Mouse (Mus musculus) heart, postnatal 0 days (tissue): ENCODE measurements around the gene Lingo1. TPM values are rescaled to one million over a fixed set of nuclear protein-coding genes. Genes with fewer than 3 reads are reported as not detected.

ENCODE experiments used
- ATAC-seq: fragments of 200-750 bp; cut with Nextera tagmentation; 2 replicates; pipeline ENCODE4 v1.8.0; 2017; ENCODE audit warnings: low read depth, moderate number of reproducible peaks, moderate library complexity; ENCODE audit not compliant: insufficient read depth
- DNase-seq: peaks from one replicate; pipeline ENCODE4 v3.0.0-alpha.2; 2016; ENCODE audit warnings: low spot score
- H3K27ac ChIP-seq: fragments of 300-500 bp; sonication (generic); 2 replicates; pipeline ENCODE4 v1.5.1; 2014; ENCODE audit warnings: low read depth, mild to moderate bottlenecking
- H3K27me3 ChIP-seq: fragments of 300-500 bp; sonication (generic); 2 replicates; pipeline ENCODE4 v1.6.1; 2014; ENCODE audit warnings: low read length, mixed read lengths; ENCODE audit not compliant: control insufficient read depth, insufficient read depth
- H3K36me3 ChIP-seq: fragments of 300-500 bp; sonication (generic); replicated peaks from 2 replicates; pipeline ENCODE4 v1.6.1; 2014; ENCODE audit warnings: low read length, mixed read lengths; ENCODE audit not compliant: control insufficient read depth, insufficient read depth
- H3K4me1 ChIP-seq: fragments of 300-500 bp; sonication (generic); 2 replicates; pipeline ENCODE4 v1.6.1; 2014; ENCODE audit warnings: antibody characterized with exemption; ENCODE audit not compliant: control insufficient read depth, insufficient read depth
- H3K4me2 ChIP-seq: fragments of 300-500 bp; sonication (generic); 2 replicates; pipeline ENCODE4 v1.6.1; 2014; ENCODE audit warnings: low read depth, mild to moderate bottlenecking, low read length, moderate library complexity
- H3K4me3 ChIP-seq: fragments of 300-500 bp; sonication (generic); 2 replicates; pipeline ENCODE4 v1.5.1; 2014; ENCODE audit warnings: low read depth, low read length
- H3K9ac ChIP-seq: fragments of 300-500 bp; sonication (generic); replicated peaks from 2 replicates; pipeline ENCODE4 v1.6.1; 2014; ENCODE audit warnings: low read depth, low read length, mixed read lengths
- H3K9me3 ChIP-seq: fragments of 300-500 bp; sonication (generic); replicated peaks from 2 replicates; pipeline ENCODE4 v1.6.1; 2016; ENCODE audit warnings: low read length; ENCODE audit not compliant: control insufficient read depth
- CTCF ChIP-seq: IDR thresholded peaks from 2 replicates; pipeline ENCODE4 v1.5.1; 2016; ENCODE audit warnings: antibody characterized with exemption, control low read depth, low read depth
- EP300 ChIP-seq: IDR thresholded peaks from 2 replicates; pipeline ENCODE4 v1.6.1; 2016; ENCODE audit warnings: antibody characterized with exemption, low read depth
- WGBS: fragments of 180-500 bp; shearing (Covaris S2); extraction: QIAGEN DNeasy Blood & Tissue Kit; methylation state at CpG from one replicate; pipeline ENCODE4 v1.1.7; 2014; 5-methylcytosine and 5-hydroxymethylcytosine counted together
- polyA plus RNA-seq: library from polyadenylated mRNA; unstranded; fragments of >200 nt; fragmentation: Nextera tagmentation; extraction: Ambion mirVana; gene quantifications from 2 replicates; pipeline ENCODE4 v1.2.1, GENCODE M21; 2015
- total RNA-seq: library from RNA; depleted of rRNA; stranded (reverse); fragments of >200 nt; gene quantifications from 2 replicates; pipeline ENCODE4 v1.2.3, GENCODE M21; 2014; ENCODE audit warnings: low replicate concordance

The Lingo1 gene
- total and polyA plus RNA-seq, 2 experiments from 2014 or later, result 0.66 to 2.4 TPM

GRCm38 (mm10) chr9:56734398-56734797, 61.9 kb downstream of the Lingo1 start:
- Histone ChIP-seq H3K4me2 (no peak overlapping the region), H3K36me3 (no peaks in the 10 kb centered on the region), H3K4me3 (no peak overlapping the region), H3K4me1 (no peaks in the 10 kb centered on the region), H3K9me3 (no peaks in the 10 kb centered on the region), H3K27me3 (peaks cover 30% of the 10 kb centered on the region; the same call in 1 of the 2 replicates), H3K9ac (no peak overlapping the region), H3K27ac (no peak overlapping the region)
- DNase-seq (no peak), ATAC-seq (no peak)
- no peak for TF ChIP-seq EP300
- TF ChIP-seq CTCF, result no peak
- WGBS, result 50% methylated on average over 6 of the region's 6 CpGs

- DNase-seq, result no peak
- Histone ChIP-seq H3K9ac (no peak overlapping the region), H3K9me3 (no peaks in the 10 kb centered on the region), H3K27ac (no peak overlapping the region), H3K4me3 (no peak overlapping the region), H3K4me1 (no peaks in the 10 kb centered on the region), H3K27me3 (peaks cover 51% of the 10 kb centered on the region), H3K4me2 (no peak overlapping the region), H3K36me3 (no peaks in the 10 kb centered on the region)
- WGBS, result 29% methylated on average over 2 of the region's 2 CpGs
- TF ChIP-seq CTCF (no peak), EP300 (no peak)
- no peak for ATAC-seq
Measured at GRCm38 (mm10) chr9:56730997-56731396, 65.3 kb downstream of the Lingo1 start.

- TF ChIP-seq EP300 (no peak), CTCF (no peak)
- WGBS, result 27% methylated on average over 2 of the region's 2 CpGs
Measured at GRCm38 (mm10) chr9:56729145-56729544, 67.1 kb downstream of the Lingo1 start.

GRCm38 (mm10) chr9:56727703-56728684, 68.3 kb downstream of the Lingo1 start:
- H3K27ac ChIP-seq, result no peak overlapping the region
- no peaks in the 10 kb centered on the region for H3K36me3 ChIP-seq
- WGBS, result 32% methylated on average over 15 of the region's 15 CpGs
- no peak for TF ChIP-seq CTCF
- no peak for TF ChIP-seq EP300
- peaks cover 51% of the 10 kb centered on the region for H3K27me3 ChIP-seq
- H3K9ac ChIP-seq, result no peak overlapping the region
- H3K4me1 ChIP-seq, result no peaks in the 10 kb centered on the region
- no peak for DNase-seq
- no peak for ATAC-seq
- H3K9me3 ChIP-seq, result no peaks in the 10 kb centered on the region
- no peak overlapping the region for H3K4me2 ChIP-seq
- no peak overlapping the region for H3K4me3 ChIP-seq

More at GRCm38 (mm10) chr9:56729145-56729544, 67.1 kb downstream of the Lingo1 start:
- Histone ChIP-seq H3K4me1 (no peaks in the 10 kb centered on the region), H3K4me3 (no peak overlapping the region), H3K9ac (no peak overlapping the region), H3K4me2 (no peak overlapping the region), H3K36me3 (no peaks in the 10 kb centered on the region), H3K27me3 (peaks cover 52% of the 10 kb centered on the region), H3K27ac (no peak overlapping the region), H3K9me3 (no peaks in the 10 kb centered on the region)
- ATAC-seq (no peak), DNase-seq (no peak)

DNA sequence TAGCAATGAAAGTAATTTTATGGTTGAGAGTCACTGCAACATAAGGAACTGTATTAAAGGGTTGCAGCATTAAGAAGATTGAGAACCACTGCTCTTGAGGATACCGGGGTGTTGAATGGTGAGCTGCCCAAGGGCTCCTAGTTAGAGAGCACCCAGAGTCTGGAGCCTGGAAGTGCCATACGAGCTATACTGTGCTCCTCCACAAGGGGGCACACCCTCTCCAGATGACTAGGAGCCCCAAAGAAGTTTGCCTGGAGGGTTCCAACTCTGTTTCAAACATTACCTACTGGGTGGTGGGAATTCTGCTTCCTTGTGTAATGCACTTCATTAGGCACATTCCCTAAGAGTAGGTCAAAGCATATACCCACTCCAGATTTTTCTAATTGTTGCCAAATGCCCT, 70.5 kb downstream of the Lingo1 start:
- DNase-seq (peak; percentile 13), ATAC-seq (no peak)
- no peak overlapping the region for H3K27ac ChIP-seq
- 25% methylated on average over 2 of the region's 2 CpGs for WGBS
- H3K27me3 ChIP-seq, result peaks cover 48% of the 10 kb centered on the region
- TF ChIP-seq CTCF (peak; percentile 62), EP300 (no peak)
- H3K9ac ChIP-seq, result no peak overlapping the region
- no peak overlapping the region for H3K4me2 ChIP-seq
- no peaks in the 10 kb centered on the region for H3K36me3 ChIP-seq
- no peak overlapping the region for H3K4me3 ChIP-seq
- no peaks in the 10 kb centered on the region for H3K4me1 ChIP-seq
- H3K9me3 ChIP-seq, result no peaks in the 10 kb centered on the region
